Mouse (Mus musculus): ENCODE results near the gene Nyx. TPM values are rescaled to one million over a fixed set of nuclear protein-coding genes. Genes with fewer than 3 reads are reported as not detected.

Nyx gene
- polyA plus RNA-seq, 1 experiment from 2014 or later: 0.09 TPM

Other genes with a start within 250 kb of the Nyx start
- gene Ddx3x, start 185.1 kb upstream of the Nyx start, polyA plus RNA-seq (2016; fragmentation: Nextera tagmentation; extraction: Ambion mirVana): 102 and 144 TPM in 2 replicates
- 1.0 and 2.2 TPM in 2 replicates for gene Gpr34, start 166.0 kb downstream of the Nyx start, polyA plus RNA-seq (2016; fragmentation: Nextera tagmentation; extraction: Ambion mirVana)
- 0.26 and 0.52 TPM in 2 replicates for gene Gpr82, start 195.3 kb downstream of the Nyx start, polyA plus RNA-seq (2016; fragmentation: Nextera tagmentation; extraction: Ambion mirVana)

Measured in hindbrain, embryonic 10.5 days (tissue).